Mouse (Mus musculus) adrenal gland, adult 2 months (tissue): Measurements from ENCODE around the gene Kctd8. TPM values are rescaled to one million over a fixed set of nuclear protein-coding genes. Genes with fewer than 3 reads are reported as not detected.
A peak's percentile ranks its signal among the peaks of the same experiment; 100 is the strongest.
"Not testable (repeated sequence)": the region's sequence is repeated elsewhere in the genome, so short reads cannot be mapped to it uniquely, and the experiment has no call there.

Experiments used
- DNase-seq: peaks from one replicate; pipeline ENCODE4 v3.0.0; 2021
- long read RNA-seq: library from polyadenylated mRNA; stranded (forward); transcript quantifications from one replicate; pipeline ENCODE4 v2.0.0, GENCODE M21; 2021
- polyA plus RNA-seq: library from polyadenylated mRNA; depleted of rRNA; stranded (reverse); fragments of >200 nt; gene quantifications from 2 replicates; pipeline ENCODE4 v1.2.3, GENCODE M21; 2012; rRNA removed
- total RNA-seq, 2 experiments: library from RNA; stranded (reverse); gene quantifications; 2 replicates each; pipeline ENCODE4 v1.2.3; 2021

Kctd8 gene
- under 1 TPM; 0.28 to 0.40 TPM for total RNA-seq
- 1.0 and 1.3 TPM in 2 replicates for polyA plus RNA-seq
- long read RNA-seq: 0 reads

DNA sequence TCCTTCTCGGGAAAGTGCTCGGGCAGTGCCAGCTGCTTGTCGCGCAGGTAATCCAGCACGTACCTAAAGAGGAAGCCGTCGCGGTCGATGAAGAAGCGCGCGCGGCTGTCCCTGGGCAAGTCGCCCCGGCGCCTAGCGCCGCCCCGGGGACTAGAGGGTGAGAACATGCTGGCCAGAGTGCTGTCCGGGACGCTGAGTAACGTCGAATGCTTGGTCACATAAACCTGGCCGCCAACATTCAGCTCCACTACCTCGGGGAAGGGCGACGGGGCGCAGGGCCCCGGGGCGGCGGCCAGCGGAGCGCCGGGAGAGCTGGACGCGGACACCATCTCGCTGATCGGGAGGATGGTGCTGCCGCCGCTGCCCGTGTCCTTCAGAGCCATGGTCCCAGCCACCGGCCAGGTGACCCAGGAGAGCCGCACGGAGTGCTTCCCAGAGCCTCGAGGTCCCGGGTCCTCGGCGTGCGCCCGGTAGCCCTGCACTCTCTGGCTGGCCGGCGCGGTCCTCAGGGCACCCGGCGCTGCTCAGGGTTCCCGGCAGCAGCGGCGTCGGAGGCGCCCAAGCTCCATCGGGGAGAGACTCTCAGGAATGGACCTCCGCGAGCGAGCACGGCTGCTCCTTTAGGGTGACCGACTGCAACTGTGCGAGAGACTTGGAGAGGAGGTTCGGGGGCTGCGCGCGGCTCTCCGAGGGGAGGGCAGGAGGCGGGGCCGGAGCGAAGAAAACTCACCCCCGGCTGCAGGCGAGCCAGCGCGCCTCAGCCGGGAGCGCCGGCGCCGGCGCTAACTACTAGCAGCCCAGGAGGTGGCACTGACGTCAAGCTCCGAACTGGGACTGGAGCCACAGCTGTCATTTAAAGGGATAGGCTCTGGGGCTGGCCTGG is at the start of gene Kctd8:
Kctd8 (minus strand) TSS at position 761 of the 883 bp plus-strand sequence.
- DNase-seq: peak; percentile 73

DNA sequence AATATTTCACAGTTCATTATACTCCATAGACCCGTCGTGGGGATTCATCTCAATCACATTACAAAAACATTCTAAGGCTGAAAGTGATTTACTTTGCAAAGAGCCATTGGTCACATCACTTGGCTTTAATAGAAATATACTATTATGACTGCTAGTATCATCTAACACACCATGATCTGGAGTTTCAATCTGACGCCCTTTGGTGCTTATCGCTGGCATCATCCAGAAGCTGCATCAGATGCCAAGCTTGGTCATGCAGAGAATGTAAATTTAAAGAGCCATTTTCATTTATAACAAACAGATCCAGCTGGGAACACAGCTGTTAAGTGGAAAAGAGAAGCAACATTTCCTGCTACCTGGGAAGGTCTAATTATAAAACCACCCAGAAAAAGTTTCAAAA is 37.6 kb upstream of the Kctd8 start:
- no peak for DNase-seq

- DNase-seq: no peak
These were observed 9.1 kb upstream of the Kctd8 start for GRCm38 (mm10) chr5:69350596-69350995.

GRCm38 (mm10) chr5:69340102-69340918 is 1.2 kb downstream of the Kctd8 start:
- DNase-seq: peak; percentile 57

DNA sequence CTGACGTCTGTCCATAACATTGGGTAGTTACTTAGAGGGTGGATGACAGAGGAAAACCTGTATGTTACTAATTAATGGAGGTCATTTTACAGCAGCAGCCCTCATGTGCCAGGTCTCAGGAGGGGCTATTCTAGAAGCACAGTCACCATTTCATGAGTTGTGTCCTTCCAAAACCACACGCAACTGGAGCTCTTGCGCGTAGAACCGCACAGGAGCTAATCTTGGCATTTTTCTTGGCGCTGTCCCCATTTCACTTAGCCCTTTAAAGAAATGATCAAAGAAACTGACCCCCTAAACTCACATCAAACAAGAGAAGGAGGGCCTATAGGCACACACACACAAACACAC is 1.9 kb downstream of the Kctd8 start:
- DNase-seq: no peak

DNA sequence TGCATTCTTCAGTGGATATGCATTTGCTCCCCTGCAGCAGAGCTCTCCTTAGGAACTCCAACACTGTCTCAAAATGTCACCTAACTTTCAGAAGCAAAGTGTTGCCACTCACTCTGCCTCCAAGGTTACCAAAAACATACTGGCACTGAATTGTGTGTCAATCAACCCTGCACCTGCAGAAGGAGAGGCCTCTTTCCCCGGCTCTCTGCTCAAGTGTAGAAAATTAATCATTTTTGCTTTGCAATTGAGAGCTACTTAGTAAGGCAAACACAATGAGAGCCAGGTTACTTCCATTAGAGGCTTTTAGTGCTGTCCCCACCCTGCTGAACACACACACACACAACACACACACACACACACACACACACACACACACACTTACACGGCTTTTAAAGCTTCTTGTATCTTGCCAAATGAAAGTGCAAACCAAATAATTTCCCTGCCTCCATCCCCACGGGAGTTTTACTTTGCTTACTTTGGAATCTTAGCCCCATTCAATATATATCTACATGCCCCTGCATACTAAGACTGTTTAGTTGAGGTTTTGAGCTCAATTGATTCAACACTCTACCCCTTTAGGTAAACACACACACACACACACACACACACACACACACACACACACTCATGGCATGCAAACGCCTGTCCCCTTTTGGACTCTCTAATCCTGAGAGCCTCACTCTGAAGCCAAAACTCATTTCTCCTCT is 2.4 kb downstream of the Kctd8 start:
- DNase-seq: no peak

DNA sequence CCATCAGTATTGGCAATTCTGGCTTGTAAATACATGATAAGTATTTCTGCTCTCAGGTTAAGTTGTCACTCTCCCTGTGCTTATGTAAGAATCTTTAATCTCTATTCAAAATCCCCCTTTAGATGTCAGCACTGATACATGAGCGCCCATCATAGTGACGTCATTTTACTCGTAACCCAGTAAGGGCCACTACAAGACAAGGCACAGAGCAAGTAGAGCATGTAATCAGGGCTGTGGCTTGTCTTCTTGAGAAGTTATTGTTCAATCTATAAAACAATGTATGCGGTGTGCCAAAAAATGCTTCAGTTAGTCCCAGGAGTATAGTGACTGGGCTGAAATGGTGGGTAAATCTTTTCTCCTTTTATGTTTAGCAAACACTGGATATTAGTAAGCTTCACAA is 13.9 kb downstream of the Kctd8 start:
- DNase-seq: no peak

DNA sequence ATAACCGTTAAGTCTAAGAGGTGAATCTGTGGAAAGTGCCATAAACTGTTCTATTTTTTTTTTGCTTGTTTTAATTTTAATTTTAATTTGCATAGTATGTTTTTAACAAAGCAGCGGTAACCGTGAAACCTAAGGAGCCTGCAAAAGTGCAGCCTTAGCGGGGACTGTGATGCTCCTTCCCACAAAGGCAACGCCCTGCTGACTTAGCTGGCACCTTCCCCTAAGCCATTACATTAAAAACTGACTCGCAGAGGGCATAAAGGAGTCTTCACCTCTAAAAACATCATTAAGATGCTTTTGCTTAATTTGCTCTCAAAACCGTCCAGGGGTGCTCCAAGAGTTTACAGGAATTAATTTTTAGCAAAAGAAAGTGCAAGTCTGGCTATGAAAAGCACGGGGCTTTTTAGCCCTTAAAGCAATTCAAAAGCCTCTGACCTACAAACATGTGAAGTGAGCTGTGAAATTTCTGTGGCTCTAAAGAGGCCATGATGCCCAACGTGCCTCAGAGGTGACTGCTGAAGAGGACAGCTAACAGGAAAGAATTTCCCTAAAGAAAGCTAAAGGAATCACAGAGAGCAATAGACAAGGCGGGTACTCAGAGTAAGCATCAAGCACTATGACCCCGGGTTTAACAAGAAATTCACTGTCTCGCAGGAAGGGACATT is 16.8 kb downstream of the Kctd8 start:
- DNase-seq: no peak

DNA sequence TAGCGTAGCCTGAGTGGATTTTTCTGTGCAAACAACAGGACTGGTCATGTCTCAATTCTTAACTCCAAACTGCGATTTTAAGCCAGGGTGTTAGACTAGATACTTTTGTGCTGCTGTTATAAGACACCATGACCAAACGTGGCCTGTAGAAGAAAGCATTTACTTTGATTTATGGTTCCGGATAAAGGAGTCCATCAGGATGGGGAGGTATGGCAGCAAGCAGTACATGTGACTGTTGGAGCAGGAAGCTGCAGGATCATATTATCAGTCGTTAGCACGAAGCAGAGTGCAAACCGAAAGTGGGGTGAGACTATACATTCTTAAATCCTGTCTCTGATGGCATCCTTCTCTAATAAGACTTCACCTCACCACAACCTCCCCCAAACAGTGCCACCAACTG is 28.9 kb downstream of the Kctd8 start:
- DNase-seq: no peak

DNA sequence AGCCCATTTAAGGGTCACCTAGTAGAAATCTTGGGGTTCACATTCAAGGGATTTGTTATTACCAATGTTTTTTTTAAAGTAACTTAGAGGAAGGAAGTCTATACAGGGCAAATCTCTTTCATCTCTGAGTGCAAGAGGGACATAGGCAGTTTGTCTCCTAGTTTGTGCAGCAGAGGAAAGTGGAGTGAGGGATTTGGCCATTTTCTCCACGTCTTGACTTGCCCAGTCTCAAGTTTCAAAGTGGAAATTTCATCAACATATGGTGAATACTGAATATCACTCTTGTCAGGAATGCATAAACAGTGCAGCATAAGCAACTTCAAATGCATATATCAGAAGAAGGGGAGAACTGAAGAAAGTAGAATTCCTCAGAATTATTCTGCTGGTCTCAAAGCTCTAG is 39.8 kb downstream of the Kctd8 start:
- no peak for DNase-seq

GRCm38 (mm10) chr5:69292353-69292752 is 49.1 kb downstream of the Kctd8 start:
- no peak for DNase-seq

- no peak for DNase-seq
These were observed 57.1 kb downstream of the Kctd8 start for GRCm38 (mm10) chr5:69284359-69284758.

DNA sequence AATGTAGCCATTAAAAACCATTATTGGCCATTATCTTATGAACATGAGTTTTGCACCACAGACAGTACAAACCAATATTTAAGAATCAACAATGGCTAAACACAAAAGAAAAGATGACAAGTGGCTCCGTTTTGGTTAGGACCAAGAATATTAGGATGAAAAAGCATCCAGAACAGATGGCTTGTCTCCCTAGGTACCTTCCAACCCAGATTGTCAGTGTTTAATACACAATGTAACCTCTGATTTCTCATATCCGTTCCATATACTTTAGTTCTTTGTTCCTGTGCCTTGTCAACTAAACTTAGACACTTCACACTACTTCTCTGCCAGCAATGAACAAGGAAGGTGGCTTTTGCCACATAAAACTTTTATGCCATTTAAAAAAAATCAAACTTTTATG is 89.1 kb downstream of the Kctd8 start:
- no peak for DNase-seq

- DNase-seq: no peak
These were observed 99.5 kb downstream of the Kctd8 start for GRCm38 (mm10) chr5:69241931-69242330.

DNA sequence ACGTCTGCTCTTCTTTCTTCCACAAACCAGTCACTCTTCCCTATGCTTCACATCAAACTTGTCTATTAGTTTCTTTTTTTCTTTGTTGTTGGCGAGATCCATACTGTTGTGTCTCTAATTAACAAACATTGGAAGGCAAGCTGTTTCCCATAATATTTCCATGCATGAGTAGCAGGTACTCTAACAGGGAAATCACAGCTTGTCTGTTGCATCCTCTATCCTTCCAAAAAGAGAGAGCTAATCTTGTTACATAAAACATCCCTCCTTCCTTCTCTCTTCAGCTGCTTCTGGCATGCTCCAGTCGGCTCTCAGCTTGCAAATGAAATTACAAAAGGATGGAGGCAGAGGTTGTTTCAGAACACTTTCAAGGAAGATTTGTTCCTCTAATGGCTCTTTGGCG is 107.9 kb downstream of the Kctd8 start:
- no peak for DNase-seq

- not testable (repeated sequence) for DNase-seq
These were observed 109.8 kb downstream of the Kctd8 start for GRCm38 (mm10) chr5:69231649-69232048.

DNA sequence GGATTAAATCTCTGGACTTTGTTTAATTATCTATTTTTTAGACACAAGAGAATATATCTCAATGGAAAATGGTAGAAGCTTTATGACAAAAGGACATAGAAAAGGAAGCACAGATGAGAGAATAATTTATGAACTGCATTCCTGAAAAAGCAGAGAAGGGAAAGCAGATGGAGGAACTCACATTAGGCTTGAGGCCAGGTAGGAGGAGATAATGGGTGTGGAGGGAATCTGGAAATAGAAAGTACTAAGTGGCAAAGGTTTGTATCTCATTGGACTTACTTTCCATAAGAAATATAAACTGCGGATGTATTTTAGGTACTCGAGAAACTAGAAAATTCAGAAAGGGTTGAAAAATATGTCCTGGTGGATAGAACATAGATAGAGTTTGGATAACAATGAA is 114.3 kb downstream of the Kctd8 start:
- no peak for DNase-seq

- no peak for DNase-seq
These were observed 118.9 kb downstream of the Kctd8 start for GRCm38 (mm10) chr5:69222608-69223007.

DNA sequence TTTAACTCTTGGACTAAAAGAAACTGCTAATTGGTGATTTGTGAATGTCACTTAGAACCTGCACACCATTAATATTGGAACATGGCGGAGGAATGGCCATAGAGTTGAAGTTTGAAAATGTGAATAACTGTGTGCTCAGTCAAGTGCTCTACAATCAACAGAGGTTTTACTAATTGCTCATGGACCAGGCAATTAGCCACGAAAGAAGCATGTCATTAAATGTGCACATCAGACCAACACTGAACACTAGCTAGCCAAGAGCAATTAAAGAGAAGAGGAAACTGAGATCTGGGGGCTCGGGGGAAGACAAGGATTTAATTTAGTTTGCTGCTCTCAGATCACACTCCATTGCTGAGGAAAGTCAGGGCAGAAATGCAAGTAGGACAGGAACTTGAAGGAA is 126.3 kb downstream of the Kctd8 start:
- DNase-seq: no peak

GRCm38 (mm10) chr5:69209401-69209800 is 132.1 kb downstream of the Kctd8 start:
- no peak for DNase-seq

DNA sequence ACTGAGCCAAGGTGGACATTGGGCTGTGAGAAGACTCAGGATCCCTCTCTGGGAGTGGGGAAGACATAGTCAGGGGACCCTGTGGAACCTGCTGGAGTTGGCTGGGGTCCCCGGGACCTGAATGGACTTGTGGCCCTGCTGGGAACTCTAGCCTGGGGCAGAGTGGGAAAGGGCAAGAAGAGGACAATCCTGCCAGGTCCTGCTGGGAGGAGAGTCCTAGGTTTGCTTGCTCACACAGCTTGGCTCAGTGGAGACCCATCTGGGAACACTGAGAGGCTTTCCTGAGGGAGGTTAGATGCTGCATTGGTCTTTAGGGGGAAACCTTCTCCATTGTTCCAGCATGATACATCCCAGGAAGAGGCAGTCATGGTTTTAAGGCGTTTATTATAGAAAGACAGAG is 133.8 kb downstream of the Kctd8 start:
- DNase-seq: no peak

- DNase-seq: no peak
These were observed 181.5 kb downstream of the Kctd8 start for GRCm38 (mm10) chr5:69159897-69160509.
